Mouse (Mus musculus): ENCODE measurements around the gene Tas2r134.

- no peak for TF ChIP-seq CTCF (IDR thresholded peaks at IDR 0.05; ENCODE audit: low read depth, low read length)
- no peak for TF ChIP-seq POLR2A (IDR thresholded peaks at IDR 0.05; ENCODE audit: extremely low read depth, insufficient read depth, low read length)
Observed at GRCm38 (mm10) chr2:51579767-51580166, 47.5 kb upstream of the Tas2r134 start.

All from liver, adult 2 months (tissue).